Mouse (Mus musculus) embryonic facial prominence, embryonic 14.5 days (tissue): ENCODE results near the gene Cplx3. TPM values are rescaled to one million over a fixed set of nuclear protein-coding genes. Genes with fewer than 3 reads are reported as not detected.
A peak's percentile ranks its signal among the peaks of the same experiment; 100 is the strongest.

Experiments
- ATAC-seq: fragments of 200-750 bp; cut with Nextera tagmentation; 2 replicates; pipeline ENCODE4 v1.8.0; 2017; ENCODE audit warnings: low read depth, moderate number of reproducible peaks, moderate TSS enrichment
- DNase-seq: peaks from one replicate; pipeline ENCODE4 v3.0.0-alpha.2; 2015; ENCODE audit warnings: low spot score
- H3K27ac ChIP-seq: fragments of 300-500 bp; sonication (generic); replicated peaks from 2 replicates; pipeline ENCODE4 v1.5.1; 2014; ENCODE audit warnings: low read depth, mild to moderate bottlenecking, low read length, moderate library complexity
- H3K27me3 ChIP-seq: fragments of 300-500 bp; sonication (generic); replicated peaks from 2 replicates; pipeline ENCODE4 v1.6.1; 2014; ENCODE audit warnings: low read length; ENCODE audit not compliant: control insufficient read depth, insufficient read depth
- H3K36me3 ChIP-seq: fragments of 300-500 bp; sonication (generic); 2 replicates; pipeline ENCODE4 v1.6.1; 2014; ENCODE audit warnings: low read length, mixed read lengths; ENCODE audit not compliant: control insufficient read depth, insufficient read depth
- H3K4me1 ChIP-seq: fragments of 300-500 bp; sonication (generic); 2 replicates; pipeline ENCODE4 v1.6.1; 2014; ENCODE audit warnings: antibody characterized with exemption, low read length; ENCODE audit not compliant: control insufficient read depth, insufficient read depth
- H3K4me2 ChIP-seq: fragments of 300-500 bp; sonication (generic); 2 replicates; pipeline ENCODE4 v1.6.1; 2014; ENCODE audit warnings: low read depth, mild to moderate bottlenecking, low read length, moderate library complexity, mixed read lengths
- H3K4me3 ChIP-seq: fragments of 300-500 bp; sonication (generic); 2 replicates; pipeline ENCODE4 v1.5.1; 2014; ENCODE audit warnings: low read depth, mild to moderate bottlenecking, low read length
- H3K9ac ChIP-seq: fragments of 300-500 bp; sonication (generic); 2 replicates; pipeline ENCODE4 v1.6.1; 2014; ENCODE audit warnings: low read depth, mild to moderate bottlenecking, low read length, moderate library complexity, mixed read lengths
- H3K9me3 ChIP-seq: fragments of 300-500 bp; sonication (generic); 2 replicates; pipeline ENCODE4 v1.6.1; 2016; ENCODE audit warnings: low read length; ENCODE audit not compliant: control insufficient read depth
- WGBS: fragments of 180-500 bp; shearing (Covaris S2); extraction: QIAGEN DNeasy Blood & Tissue Kit; methylation state at CpG from one replicate; pipeline ENCODE4 v1.1.7; 2014; 5-methylcytosine and 5-hydroxymethylcytosine counted together
- polyA plus RNA-seq: library from polyadenylated mRNA; unstranded; fragments of >200 nt; fragmentation: Nextera tagmentation; extraction: Ambion mirVana; gene quantifications from 2 replicates; pipeline ENCODE4 v1.2.1, GENCODE M21; 2014

Cplx3 gene
- polyA plus RNA-seq, 1 experiment from 2014 or later = not detected

DNA sequence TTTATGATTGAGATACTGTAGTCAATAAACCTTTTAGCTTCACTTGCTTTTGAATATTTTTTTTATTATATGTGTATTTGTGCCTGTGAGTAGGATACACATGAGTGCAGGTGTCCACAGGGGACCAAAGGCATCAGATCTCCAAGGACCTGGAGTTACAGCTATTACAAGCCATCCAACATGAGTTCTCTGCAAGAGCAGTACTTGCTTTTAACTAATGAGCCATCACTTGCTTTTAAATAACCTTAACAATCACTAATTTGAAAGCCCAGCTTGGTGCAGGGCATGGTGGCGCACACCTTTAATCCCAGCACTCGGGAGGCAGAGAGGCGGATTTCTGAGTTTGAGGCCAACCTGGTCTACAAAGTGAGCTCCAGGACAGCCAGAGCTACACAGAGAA lies 51.3 kb downstream of the Cplx3 start:
- H3K4me2 ChIP-seq = no peak overlapping the region
- H3K4me3 ChIP-seq = no peak overlapping the region
- ATAC-seq (no peak), DNase-seq (no peak)
- peaks cover 13% of the 10 kb centered on the region; the same call in 1 of the 2 replicates for H3K36me3 ChIP-seq
- H3K27ac ChIP-seq = no peak overlapping the region
- H3K9me3 ChIP-seq = no peaks in the 10 kb centered on the region
- WGBS = 40% methylated on average over 3 of the region's 3 CpGs
- H3K9ac ChIP-seq = no peak overlapping the region
- peaks cover 6% of the 10 kb centered on the region; the same call in 1 of the 2 replicates for H3K4me1 ChIP-seq
- H3K27me3 ChIP-seq = no peaks in the 10 kb centered on the region

- Histone ChIP-seq H3K9ac (no peak overlapping the region), H3K27me3 (no peaks in the 10 kb centered on the region), H3K27ac (no peak overlapping the region), H3K4me3 (no peak overlapping the region), H3K4me1 (peaks cover 6% of the 10 kb centered on the region; the same call in 1 of the 2 replicates), H3K9me3 (no peaks in the 10 kb centered on the region), H3K4me2 (no peak overlapping the region), H3K36me3 (peaks cover 27% of the 10 kb centered on the region)
- DNase-seq (no peak), ATAC-seq (no peak)
- WGBS = 78% methylated on average over 11 of the region's 11 CpGs
These were observed 53.0 kb downstream of the Cplx3 start for GRCm38 (mm10) chr9:57553119-57553518.

DNA sequence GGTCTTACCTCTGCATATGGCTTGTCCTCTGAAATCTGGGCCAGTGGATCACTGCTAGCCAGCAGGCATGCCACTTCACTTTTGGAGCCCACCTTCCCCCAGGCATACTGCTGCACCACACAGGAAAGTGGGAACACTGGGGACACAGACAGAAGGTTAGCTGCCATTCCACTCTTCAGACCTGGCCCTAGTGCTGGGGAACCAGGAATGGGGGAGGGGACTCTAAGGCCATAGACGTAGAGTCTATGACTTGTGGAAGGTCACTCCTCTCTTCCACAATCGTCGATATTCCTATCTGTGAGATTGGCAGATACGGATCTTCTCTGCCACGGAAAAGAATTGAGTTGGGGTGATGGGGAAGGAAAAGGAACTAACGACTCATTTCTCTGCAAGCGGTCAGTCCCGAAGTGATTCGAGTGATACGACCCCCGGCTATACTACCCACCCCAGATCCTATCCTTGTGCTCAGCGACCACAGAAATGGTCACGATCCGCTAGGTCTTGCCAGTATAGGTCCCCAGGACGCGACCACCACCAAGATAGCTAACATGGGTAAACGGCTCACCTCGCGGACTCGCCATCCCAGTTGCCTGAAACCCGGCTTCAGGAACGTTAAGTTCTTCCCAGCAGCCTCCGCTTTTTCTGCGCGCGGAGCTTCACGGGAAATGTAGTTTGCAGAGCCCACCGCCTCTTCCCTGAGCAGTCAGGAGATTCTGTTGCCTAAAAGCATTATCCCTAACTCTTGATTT lies 53.8 kb downstream of the Cplx3 start, which contains the start of gene Mpi:
TSS of gene Mpi (minus strand) at position 625 of the 749 bp plus-strand sequence.
- peak within 1 kb of the TSS; percentile 77 for H3K4me2 ChIP-seq
- DNase-seq (peak; percentile 81), ATAC-seq (peak; percentile 47)
- H3K27me3 ChIP-seq = no peaks in the 10 kb centered on the region
- H3K9ac ChIP-seq = peak within 1 kb of the TSS; percentile 74
- H3K27ac ChIP-seq = no peak within 1 kb of the TSS
- peaks cover 35% of the 10 kb centered on the region for H3K36me3 ChIP-seq
- H3K9me3 ChIP-seq = no peaks in the 10 kb centered on the region
- peak within 1 kb of the TSS; percentile 70 for H3K4me3 ChIP-seq
- under 1% methylated on average over 28 of the region's 28 CpGs for WGBS
- H3K4me1 ChIP-seq = peaks cover 6% of the 10 kb centered on the region; the same call in 1 of the 2 replicates

- Histone ChIP-seq H3K9me3 (no peaks in the 10 kb centered on the region), H3K4me2 (no peak overlapping the region), H3K27me3 (no peaks in the 10 kb centered on the region), H3K4me1 (peaks cover 6% of the 10 kb centered on the region; the same call in 1 of the 2 replicates), H3K9ac (no peak overlapping the region), H3K36me3 (peaks cover 52% of the 10 kb centered on the region), H3K4me3 (no peak overlapping the region), H3K27ac (no peak overlapping the region)
- no peak for ATAC-seq
- peak; percentile 28 for DNase-seq
- 83% methylated on average over 11 of the region's 11 CpGs for WGBS
These were observed 55.8 kb downstream of the Cplx3 start for GRCm38 (mm10) chr9:57550126-57550862.

Other genes starting within 250 kb of the Cplx3 start
- 20.2 and 25.2 TPM in 2 replicates for gene Ppcdc, start 166.2 kb downstream of the Cplx3 start, polyA plus RNA-seq
- 10.9 and 14.5 TPM in 2 replicates for gene Scamp5, start 138.2 kb downstream of the Cplx3 start, polyA plus RNA-seq
- gene Rpp25, start 102.3 kb downstream of the Cplx3 start, polyA plus RNA-seq = 0.86 and 1.4 TPM in 2 replicates
- gene Cox5a, start 85.0 kb downstream of the Cplx3 start, polyA plus RNA-seq = 479 and 555 TPM in 2 replicates
- 21.1 and 24.2 TPM in 2 replicates for gene Fam219b, start 68.8 kb downstream of the Cplx3 start, polyA plus RNA-seq
- gene Mpi, start 53.5 kb downstream of the Cplx3 start, polyA plus RNA-seq = 40.4 and 44.5 TPM in 2 replicates
- gene Scamp2, start 45.3 kb downstream of the Cplx3 start, polyA plus RNA-seq = 79.4 and 81.4 TPM in 2 replicates
- 9.4 and 11.4 TPM in 2 replicates for gene Ulk3, start 16.8 kb downstream of the Cplx3 start, polyA plus RNA-seq
- gene Lman1l, start 14.5 kb upstream of the Cplx3 start, polyA plus RNA-seq = not detected in 2 replicates
- 25.7 and 26.6 TPM in 2 replicates for gene Csk, start 47.4 kb upstream of the Cplx3 start, polyA plus RNA-seq
- not detected in 2 replicates for gene Cyp1a2, start 77.4 kb upstream of the Cplx3 start, polyA plus RNA-seq
- gene Cyp1a1, start 81.6 kb upstream of the Cplx3 start, polyA plus RNA-seq = 0.08 TPM in 1 of 2 replicates, not detected in the other
- gene Edc3, start 102.3 kb upstream of the Cplx3 start, polyA plus RNA-seq = 22.1 and 25.0 TPM in 2 replicates
- 54.7 and 59.6 TPM in 2 replicates for gene Clk3, start 159.6 kb upstream of the Cplx3 start, polyA plus RNA-seq
- gene Arid3b, start 230.5 kb upstream of the Cplx3 start, polyA plus RNA-seq = 3.8 and 4.1 TPM in 2 replicates